12 mouse cellular contexts compared by ENCODE assay signal in genomic region chr10:69678230-69678629, GRCm38 (mm10).
DNase-seq lines count a peak whose midpoint lies in the region; ATAC-seq lines count a peak whose summit lies in the region.
"Had no signal": no experiment of that assay in that cellular context is flagged by ENCODE, and none has a peak within 500 bp of the region (broad histone marks: within the 10 kb centered on the region; RNA-seq: fewer than 3 reads in every experiment).

No protein-coding gene starts in this region.

- 0 out of 2 replicates have a peak, but pooled peaks cover 3% of the 10 kb centered on the region for H3K4me1 ChIP-seq in hindbrain, embryonic 12.5 days
- H3K4me1 ChIP-seq in midbrain, embryonic 16.5 days (ENCODE audit: control insufficient read depth, insufficient read depth, low read length) = peaks cover 3% of the 10 kb centered on the region; the same call in 1 of the 2 replicates
- H3K4me1 ChIP-seq: embryonic facial prominence, embryonic 13.5 days had no signal

- 62% methylated on average over 15 of the region's 15 CpGs for WGBS in hindbrain, embryonic 12.5 days
- 24% methylated on average over 15 of the region's 15 CpGs for WGBS in midbrain, embryonic 16.5 days

- H3K9me3 ChIP-seq in hindbrain, embryonic 12.5 days (replicated peaks) = no peaks in the 10 kb centered on the region
- no peaks in the 10 kb centered on the region for H3K9me3 ChIP-seq in midbrain, embryonic 16.5 days (replicated peaks; ENCODE audit: control insufficient read depth, low read length, poor library complexity, severe bottlenecking)

- H3K36me3 ChIP-seq in hindbrain, embryonic 12.5 days = no peaks in the 10 kb centered on the region
- H3K36me3 ChIP-seq in midbrain, embryonic 16.5 days (ENCODE audit: control insufficient read depth, insufficient read depth, low read length) = no peaks in the 10 kb centered on the region
- H3K36me3 ChIP-seq: embryonic facial prominence, embryonic 13.5 days had no signal

- H3K4me3 ChIP-seq in hindbrain, embryonic 12.5 days = no peak overlapping the region
- no peak overlapping the region for H3K4me3 ChIP-seq in midbrain, embryonic 16.5 days (ENCODE audit: low read depth, low read length)
- H3K4me3 ChIP-seq: embryonic facial prominence, embryonic 13.5 days had no signal

- ATAC-seq in cerebellum, adult (ENCODE audit: insufficient number of reproducible peaks, low FRiP score, low TSS enrichment) = no peak
- ATAC-seq in hindbrain, embryonic 12.5 days (ENCODE audit: low FRiP score) = peak; percentile 63
- ATAC-seq in midbrain, embryonic 16.5 days = no peak
- no peak for ATAC-seq in granulocyte monocyte progenitor cell, adult 5-6 weeks (replicated peaks; ENCODE audit: poor library complexity, severe bottlenecking)

- H3K27ac ChIP-seq in hindbrain, embryonic 12.5 days = peak overlapping the region; percentile 31; the same call in 1 of the 2 replicates
- peak overlapping the region; percentile 38; the same call in 1 of the 2 replicates for H3K27ac ChIP-seq in midbrain, embryonic 16.5 days (ENCODE audit: low read length)
- H3K27ac ChIP-seq: embryonic facial prominence, embryonic 13.5 days had no signal

- H3K4me2 ChIP-seq in hindbrain, embryonic 12.5 days (replicated peaks) = no peak overlapping the region
- H3K4me2 ChIP-seq in midbrain, embryonic 16.5 days (ENCODE audit: low read length) = 0 out of 2 replicates have a peak overlapping the region, but pooled peaks have one; percentile 6
- H3K4me2 ChIP-seq: embryonic facial prominence, embryonic 13.5 days had no signal

- H3K27me3 ChIP-seq in hindbrain, embryonic 12.5 days = no peaks in the 10 kb centered on the region
- no peaks in the 10 kb centered on the region for H3K27me3 ChIP-seq in midbrain, embryonic 16.5 days (ENCODE audit: control insufficient read depth, insufficient read depth, low read depth, low read length)
- H3K27me3 ChIP-seq: embryonic facial prominence, embryonic 13.5 days had no signal

- DNase-seq in cerebellum, postnatal 14 days = peak; percentile 61 to 72
- peak; percentile 38 to 52 for DNase-seq in layer of hippocampus, adult 18-20 months (ENCODE audit: low spot score in 2 of 2)
- DNase-seq in layer of hippocampus, postnatal 25 days (ENCODE audit: extremely low spot score in 1 of 2, low spot score in 1 of 2) = no peak
- no peak for DNase-seq in lung, postnatal 4 days
- DNase-seq: cerebellum, adult 9-11 months; lung, postnatal 14 days; thymus, adult 2 months had no signal

- H3K9ac ChIP-seq in hindbrain, embryonic 12.5 days = no peak overlapping the region
- H3K9ac ChIP-seq in midbrain, embryonic 16.5 days (ENCODE audit: low read depth, low read length) = no peak overlapping the region
- H3K9ac ChIP-seq: embryonic facial prominence, embryonic 13.5 days had no signal

Comparison
In these comparisons a context has a peak if more than half of its experiments do, and no peak if none do; other contexts are left out.
1. DNase-seq: peak in cerebellum, postnatal 14 days (2 of 2) and layer of hippocampus, adult 18-20 months (2 of 2); none in layer of hippocampus, postnatal 25 days (0 of 2) and lung, postnatal 4 days (0 of 2).